Mouse (Mus musculus): ENCODE data around the gene Fbxo2.

The Fbxo2 gene

DNA sequence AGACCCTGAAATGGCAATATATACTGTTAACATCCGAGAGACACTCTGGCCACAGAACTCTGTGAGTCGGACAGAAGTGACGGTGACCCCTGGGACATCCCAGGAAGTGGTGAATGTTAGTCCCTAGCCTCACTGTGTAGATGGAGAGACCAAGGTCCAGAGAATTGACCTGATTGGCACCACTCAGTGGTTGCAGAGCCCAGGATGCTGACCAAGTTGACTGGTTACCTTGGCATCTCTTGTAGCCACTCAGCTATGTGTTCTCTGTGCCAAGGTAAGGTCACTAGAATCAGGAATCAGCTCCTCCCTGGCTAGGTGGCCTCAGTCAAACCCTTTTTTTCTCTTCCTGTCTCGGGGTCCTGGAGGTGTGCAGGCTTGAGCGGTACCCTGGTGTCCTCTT, 16.7 kb upstream of the Fbxo2 start:
- DNase-seq (ENCODE audit: low spot score), result no peak

GRCm38 (mm10) chr4:148147714-148148113, 12.7 kb upstream of the Fbxo2 start:
- no peak for DNase-seq (ENCODE audit: low spot score)

GRCm38 (mm10) chr4:148149540-148149939, 10.9 kb upstream of the Fbxo2 start:
- no peak for DNase-seq (ENCODE audit: low spot score)

- DNase-seq (ENCODE audit: low spot score), result no peak
Observed at GRCm38 (mm10) chr4:148150242-148150641, 10.2 kb upstream of the Fbxo2 start.

DNA sequence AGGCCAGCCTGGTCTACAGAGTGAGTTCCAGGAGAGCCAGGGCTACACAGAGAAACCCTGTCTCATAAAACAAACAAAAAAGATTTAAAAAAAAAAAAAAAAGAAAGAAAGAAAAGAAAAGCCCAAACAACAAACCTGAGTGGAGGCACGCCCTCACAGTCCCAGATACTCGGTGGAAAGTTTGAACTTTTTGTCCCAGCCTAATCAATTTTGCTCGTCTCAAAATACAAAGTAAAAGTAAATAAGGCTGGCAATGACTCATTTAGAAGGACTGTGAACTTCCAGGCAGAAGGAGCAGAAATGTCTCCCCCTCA, 9.5 kb upstream of the Fbxo2 start:
- DNase-seq (ENCODE audit: low spot score), result no peak

DNA sequence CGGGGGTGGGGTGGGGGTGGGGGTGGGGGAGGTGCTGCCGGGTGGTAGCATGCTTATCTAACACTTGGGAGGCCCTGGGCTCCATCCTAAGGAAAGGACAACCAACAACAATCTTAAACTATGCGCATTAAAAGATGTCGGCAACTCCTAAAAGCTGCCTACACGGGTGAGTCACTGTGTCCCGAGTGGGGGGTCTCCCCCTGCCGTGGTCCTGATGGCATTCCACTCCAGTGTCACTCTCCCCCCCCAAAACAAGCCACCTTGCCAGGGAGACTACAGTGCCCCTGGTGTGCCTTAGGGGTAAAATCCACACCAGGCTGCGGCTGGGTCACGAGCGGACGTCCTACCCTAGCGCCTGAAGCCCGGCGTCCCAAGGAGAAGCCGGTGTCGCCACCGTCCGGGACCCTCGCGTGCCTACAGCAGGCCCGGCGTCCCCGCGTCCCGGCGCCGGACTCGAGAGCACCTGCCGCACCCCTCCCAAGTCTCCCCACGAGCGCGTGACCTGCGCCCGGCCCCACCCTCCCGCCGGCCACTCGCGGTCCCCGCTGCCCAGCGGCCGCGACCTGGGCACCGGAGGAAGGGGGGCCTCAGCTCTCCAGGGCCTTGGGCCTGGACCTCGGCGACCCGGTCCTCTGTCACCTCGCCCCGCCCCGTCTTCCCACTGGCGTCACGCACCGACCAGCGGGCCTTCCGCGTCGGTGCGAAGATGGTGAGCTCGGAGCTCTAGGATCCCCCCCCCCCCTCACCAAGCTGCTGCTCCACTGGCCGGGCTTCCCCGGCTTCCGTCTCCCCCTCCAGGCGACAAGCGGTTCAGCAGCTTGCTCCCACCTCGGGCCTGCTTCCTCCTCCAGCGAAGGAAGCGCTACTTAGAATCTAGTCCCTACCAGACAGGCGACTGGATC, 8.9 kb upstream of the Fbxo2 start, which contains the start of gene Fbxo6:
Gene Fbxo6, minus strand, starts transcription at position 874 of the 902 bp plus-strand sequence.
- peak; percentile 84 for DNase-seq (ENCODE audit: low spot score)

GRCm38 (mm10) chr4:148152547-148152946, 7.9 kb upstream of the Fbxo2 start:
- DNase-seq (ENCODE audit: low spot score), result no peak

GRCm38 (mm10) chr4:148154006-148154405, 6.4 kb upstream of the Fbxo2 start:
- no peak for DNase-seq (ENCODE audit: low spot score)

DNA sequence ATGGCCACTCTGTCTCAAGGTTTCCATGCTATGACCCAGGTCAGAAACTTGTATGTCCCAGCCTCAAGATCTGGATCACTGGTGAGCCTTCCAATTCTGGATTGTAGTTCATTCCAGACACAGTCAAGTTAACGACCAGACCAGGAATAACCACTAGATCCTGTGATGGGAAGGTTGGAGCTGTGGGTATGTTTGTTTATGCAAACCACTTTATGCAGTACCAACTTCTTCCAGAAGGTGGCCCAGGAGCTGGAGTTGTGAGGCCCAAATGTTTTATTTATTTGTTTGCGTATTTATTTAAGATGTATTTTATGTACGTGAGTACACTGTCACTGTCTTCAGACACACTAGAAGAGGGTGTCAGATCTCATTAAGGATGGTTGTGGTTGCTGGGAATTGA, 5.4 kb upstream of the Fbxo2 start:
- peak; percentile 75 for DNase-seq (ENCODE audit: low spot score)

GRCm38 (mm10) chr4:148158436-148159348, 1.7 kb upstream of the Fbxo2 start:
- DNase-seq (ENCODE audit: low spot score), result peak; percentile 63

DNA sequence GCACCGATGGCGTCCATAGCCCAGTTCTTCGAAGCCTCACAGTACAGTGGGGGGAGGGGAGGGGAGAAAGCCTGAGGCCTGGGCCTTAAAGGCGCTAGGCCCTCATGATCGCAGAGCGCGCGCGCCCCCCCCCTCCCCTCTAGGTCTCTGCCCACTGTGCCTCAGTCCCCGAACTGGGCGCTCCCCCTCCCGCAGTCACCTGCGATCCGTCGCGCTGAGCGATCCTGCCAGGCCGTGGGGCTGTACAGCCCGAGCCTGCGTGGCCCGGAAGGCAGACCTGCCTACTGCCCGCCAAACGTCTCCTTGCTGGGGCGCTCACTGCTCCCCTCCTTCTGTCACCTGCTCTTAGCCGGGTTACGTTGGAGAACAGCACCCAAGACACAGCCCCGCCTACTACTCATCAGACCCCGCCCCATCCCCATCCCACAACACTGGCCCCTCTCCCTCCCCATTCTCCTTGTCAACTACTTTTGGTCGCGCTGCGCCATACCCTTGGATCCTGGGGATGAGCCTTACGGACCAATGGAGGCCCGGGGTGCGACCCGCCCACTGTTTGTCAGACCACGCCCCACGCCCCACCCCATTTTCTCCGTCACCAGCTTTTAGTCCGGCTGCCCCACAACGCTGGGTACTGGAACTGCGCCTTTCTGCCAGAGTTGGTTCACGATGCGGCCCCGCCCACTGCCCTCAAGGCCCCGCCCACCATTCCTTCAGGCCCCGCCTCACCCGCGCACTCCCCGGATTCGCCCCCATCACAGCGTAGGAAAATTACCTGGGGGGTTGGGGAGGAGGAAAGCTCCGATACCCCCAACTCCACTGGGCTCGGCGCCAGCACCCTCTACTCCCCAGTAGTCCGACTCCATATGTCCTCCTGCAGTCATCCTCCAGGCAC, 631 bp upstream of the Fbxo2 start:
- peak; percentile 99 for DNase-seq (ENCODE audit: low spot score)

DNA sequence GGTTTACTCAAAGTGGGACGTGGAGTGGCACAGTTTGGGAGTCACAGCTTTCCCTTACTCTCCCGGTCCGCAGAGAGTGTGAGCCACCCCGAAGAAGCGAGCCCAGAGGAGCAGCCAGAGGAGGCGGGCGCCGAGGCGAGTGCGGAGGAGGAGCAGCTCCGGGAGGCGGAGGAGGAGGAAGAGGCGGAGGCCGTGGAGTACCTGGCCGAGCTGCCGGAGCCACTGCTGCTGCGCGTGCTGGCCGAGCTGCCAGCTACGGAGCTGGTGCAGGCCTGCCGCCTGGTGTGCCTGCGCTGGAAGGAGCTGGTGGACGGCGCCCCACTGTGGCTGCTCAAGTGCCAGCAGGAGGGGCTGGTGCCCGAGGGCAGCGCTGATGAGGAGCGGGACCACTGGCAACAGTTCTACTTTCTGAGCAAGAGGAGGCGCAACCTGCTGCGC, 3.6 kb downstream of the Fbxo2 start:
- peak; percentile 82 for DNase-seq (ENCODE audit: low spot score)

DNA sequence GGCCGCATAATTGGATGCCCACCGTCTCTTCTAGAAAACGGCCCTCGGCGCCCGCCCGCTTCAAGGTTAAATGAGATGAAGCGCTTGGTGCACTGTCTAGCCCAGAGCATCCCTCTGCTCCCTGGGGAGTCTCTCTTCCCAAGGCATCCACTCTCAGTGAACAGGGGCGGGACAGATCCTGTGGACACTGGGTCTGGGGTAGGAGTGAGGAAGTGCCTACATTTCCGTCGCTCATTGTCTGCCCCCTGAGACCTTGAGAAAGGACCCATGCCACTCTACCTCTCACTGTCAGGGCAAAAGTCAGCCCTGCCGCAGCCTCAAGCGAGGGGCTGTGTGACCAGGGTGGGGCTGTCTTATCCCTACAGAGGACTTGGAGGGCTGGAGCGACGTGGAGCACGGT, 4.0 kb downstream of the Fbxo2 start:
- DNase-seq (ENCODE audit: low spot score), result no peak

GRCm38 (mm10) chr4:148165551-148165950, 5.1 kb downstream of the Fbxo2 start:
- DNase-seq (ENCODE audit: low spot score), result no peak

DNA sequence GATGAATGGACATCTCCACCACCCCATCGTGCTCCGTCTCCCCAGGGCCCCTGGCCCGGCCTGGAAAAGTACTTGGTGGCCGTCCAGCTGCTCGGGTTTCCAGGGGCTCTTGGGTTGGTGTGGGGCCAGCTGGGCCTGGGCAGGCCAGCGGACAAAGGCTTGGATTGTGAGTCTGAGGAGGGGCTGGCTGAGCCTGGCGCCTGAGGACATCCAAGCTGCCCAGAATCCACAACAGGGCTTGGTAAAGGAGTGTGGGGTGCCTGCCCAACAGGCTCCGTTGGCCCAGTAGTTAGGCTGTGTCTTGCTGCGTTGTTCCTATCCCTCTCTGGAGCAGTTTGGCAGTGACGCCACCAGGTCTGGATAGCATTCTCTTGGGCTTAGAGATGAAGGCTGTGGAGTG, 6.0 kb downstream of the Fbxo2 start:
- peak; percentile 88 for DNase-seq (ENCODE audit: low spot score)

DNA sequence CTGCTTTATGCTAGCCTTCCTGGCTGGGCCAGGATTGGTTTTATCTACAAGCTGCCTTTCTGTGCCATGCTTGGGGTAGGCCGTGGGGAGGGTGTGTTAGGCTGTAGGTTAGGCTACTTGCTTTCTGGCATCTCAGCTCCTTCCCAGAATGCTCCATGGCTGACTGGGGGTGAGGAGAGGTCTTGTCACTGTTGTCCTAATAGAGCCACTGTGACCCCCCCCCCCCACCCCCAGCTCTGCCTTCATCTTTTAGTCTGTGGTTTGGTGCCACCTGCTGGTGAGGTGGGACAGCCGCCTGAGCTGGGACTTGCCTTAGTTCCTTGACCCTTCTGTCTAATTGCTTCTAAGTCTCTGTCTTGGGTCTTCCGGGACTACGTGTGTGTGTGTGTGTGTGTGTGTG, 6.6 kb downstream of the Fbxo2 start:
- DNase-seq (ENCODE audit: low spot score), result peak; percentile 82

- no peak for DNase-seq (ENCODE audit: low spot score)
Observed at GRCm38 (mm10) chr4:148168287-148168686, 7.9 kb downstream of the Fbxo2 start.

GRCm38 (mm10) chr4:148169586-148169985, 9.2 kb downstream of the Fbxo2 start:
- no peak for DNase-seq (ENCODE audit: low spot score)

GRCm38 (mm10) chr4:148170842-148171241, 10.4 kb downstream of the Fbxo2 start:
- DNase-seq (ENCODE audit: low spot score), result peak; percentile 65

- DNase-seq (ENCODE audit: low spot score), result no peak
Observed at GRCm38 (mm10) chr4:148171261-148171660, 10.8 kb downstream of the Fbxo2 start.

- peak; percentile 55 for DNase-seq (ENCODE audit: low spot score)
Observed at GRCm38 (mm10) chr4:148173811-148174494, 13.5 kb downstream of the Fbxo2 start.

Data from layer of hippocampus, adult 11-12 months (tissue).